Mouse (Mus musculus) liver, adult 2 months (tissue): Measurements from ENCODE around the gene Gm13090. TPM values are rescaled to one million over a fixed set of nuclear protein-coding genes. Genes with fewer than 3 reads are reported as not detected.

Experiments used
- DNase-seq: peaks from one replicate; pipeline ENCODE4 v3.0.0-alpha.2; 2011; ENCODE audit warnings: low read depth, low spot score; ENCODE audit errors: extremely low read depth
- H3K27ac ChIP-seq: fragments of 200-500 bp; replicated peaks from 2 replicates; pipeline ENCODE4 v1.5.1; 2012; ENCODE audit warnings: low read depth, mild to moderate bottlenecking, control low read depth, inconsistent platforms, low read length; ENCODE audit not compliant: insufficient read depth
- H3K27me3 ChIP-seq: fragments of 200-500 bp; 2 replicates; pipeline ENCODE4 v1.6.1; 2012; ENCODE audit warnings: mild to moderate bottlenecking, moderate library complexity, low read length, inconsistent platforms; ENCODE audit not compliant: control insufficient read depth, insufficient read depth
- H3K36me3 ChIP-seq: fragments of 200-500 bp; 2 replicates; pipeline ENCODE4 v1.6.1; 2012; ENCODE audit warnings: low read length, inconsistent platforms; ENCODE audit not compliant: control insufficient read depth, insufficient read depth
- H3K4me1 ChIP-seq: fragments of 200-500 bp; 2 replicates; pipeline ENCODE4 v1.6.1; 2011; ENCODE audit warnings: low read length; ENCODE audit not compliant: control insufficient read depth, insufficient read depth
- H3K4me3 ChIP-seq: fragments of 200-500 bp; 2 replicates; pipeline ENCODE4 v1.5.1; 2011; ENCODE audit warnings: low read depth, mild to moderate bottlenecking, control low read depth, low read length, moderate library complexity; ENCODE audit not compliant: insufficient read depth
- H3K79me2 ChIP-seq: fragments of 200-500 bp; 2 replicates; pipeline ENCODE4 v1.6.1; 2012; ENCODE audit warnings: inconsistent platforms, mild to moderate bottlenecking, low read length, moderate library complexity; ENCODE audit not compliant: control insufficient read depth, insufficient read depth
- H3K9ac ChIP-seq: fragments of 200-500 bp; 2 replicates; pipeline ENCODE4 v1.6.1; 2012; ENCODE audit warnings: low read depth, mild to moderate bottlenecking, control low read depth, inconsistent platforms, low read length
- CTCF ChIP-seq: fragments of 200-500 bp; IDR thresholded peaks from 2 replicates; pipeline ENCODE4 v1.5.1; 2011; ENCODE audit warnings: low read depth, low read length, control low read depth
- POLR2A ChIP-seq: fragments of 200-500 bp; IDR thresholded peaks from 2 replicates; pipeline ENCODE4 v1.6.1; 2011; ENCODE audit warnings: low read length, control low read depth; ENCODE audit not compliant: insufficient read depth; ENCODE audit errors: extremely low read depth
- WGBS: fragments of 180-500 bp; shearing (Covaris S2); methylation state at CpG from one replicate; pipeline ENCODE4 v1.1.7; 2018; 5-methylcytosine and 5-hydroxymethylcytosine counted together
- polyA plus RNA-seq: library from polyadenylated mRNA; depleted of rRNA; stranded (reverse); fragments of >200 nt; gene quantifications from 2 replicates; pipeline ENCODE4 v1.2.3, GENCODE M21; 2012
- total RNA-seq: library from RNA; depleted of rRNA; stranded (reverse); fragments of >200 nt; gene quantifications from 2 replicates; pipeline ENCODE4 v1.2.3, GENCODE M21; 2014

Gene Gm13090
- total and polyA plus RNA-seq, 2 experiments = not detected

DNA sequence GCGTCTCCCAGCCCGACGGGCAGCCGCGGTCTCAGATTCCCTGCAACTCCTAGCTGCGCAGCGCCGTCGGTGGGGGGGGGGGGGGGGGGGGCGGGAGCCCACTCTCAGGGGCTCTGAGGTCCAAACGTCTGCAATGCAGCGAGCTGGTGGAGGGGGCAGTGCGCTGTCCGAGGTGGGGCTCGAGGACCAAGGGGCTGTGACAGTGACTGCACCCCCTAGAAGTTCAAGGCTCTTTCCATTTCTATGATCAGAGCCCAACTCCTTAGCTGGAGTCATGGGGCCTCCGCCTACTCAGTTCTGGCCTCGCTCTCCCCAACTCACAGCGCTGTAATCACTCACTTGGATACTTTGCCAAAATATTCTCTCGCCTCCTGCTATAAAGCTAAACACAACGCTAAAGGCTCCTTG lies 19.5 kb downstream of the Gm13090 start:
- H3K27me3 ChIP-seq = peaks cover 9% of the 10 kb centered on the region
- H3K4me1 ChIP-seq = peaks cover 2% of the 10 kb centered on the region; the same call in 1 of the 2 replicates
- 0 out of 2 replicates have a peak overlapping the region, but pooled peaks have one; percentile 20 for H3K4me3 ChIP-seq
- H3K9ac ChIP-seq = no peak overlapping the region; the same call in 1 of the 2 replicates
- TF ChIP-seq POLR2A (no peak), CTCF (no peak)
- no peak for DNase-seq
- H3K36me3 ChIP-seq = no peaks in the 10 kb centered on the region
- WGBS = 6% methylated on average over 19 of the region's 20 CpGs
- no peaks in the 10 kb centered on the region for H3K79me2 ChIP-seq
- no peak overlapping the region for H3K27ac ChIP-seq

DNA sequence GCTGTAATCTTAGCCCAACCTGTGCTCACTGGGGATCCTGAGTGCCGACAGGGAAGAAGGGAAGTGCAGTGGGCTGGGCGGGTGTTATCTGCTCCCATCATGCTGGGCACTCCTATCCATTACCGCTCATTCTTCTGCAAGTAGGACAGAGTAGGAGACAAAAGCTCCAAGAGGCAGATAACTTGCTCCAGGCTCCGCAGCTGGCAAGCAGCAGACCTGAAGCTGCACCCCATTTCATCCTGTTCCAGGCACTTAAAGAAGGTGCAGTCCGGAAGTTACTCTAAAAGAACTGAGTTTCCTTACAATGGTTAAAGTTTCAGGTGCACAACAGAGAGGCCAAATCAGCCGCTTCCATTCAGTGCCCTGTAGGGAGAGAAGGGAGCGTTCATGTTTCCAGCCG lies 21.9 kb downstream of the Gm13090 start:
- H3K79me2 ChIP-seq = no peaks in the 10 kb centered on the region
- H3K27ac ChIP-seq = no peak overlapping the region
- H3K36me3 ChIP-seq = no peaks in the 10 kb centered on the region
- no peak overlapping the region for H3K4me3 ChIP-seq
- WGBS = 45% methylated on average over 8 of the region's 8 CpGs
- no peak overlapping the region for H3K9ac ChIP-seq
- H3K27me3 ChIP-seq = peaks cover 9% of the 10 kb centered on the region
- no peak for DNase-seq
- H3K4me1 ChIP-seq = peaks cover 2% of the 10 kb centered on the region; the same call in 1 of the 2 replicates
- TF ChIP-seq POLR2A (no peak), CTCF (no peak)

DNA sequence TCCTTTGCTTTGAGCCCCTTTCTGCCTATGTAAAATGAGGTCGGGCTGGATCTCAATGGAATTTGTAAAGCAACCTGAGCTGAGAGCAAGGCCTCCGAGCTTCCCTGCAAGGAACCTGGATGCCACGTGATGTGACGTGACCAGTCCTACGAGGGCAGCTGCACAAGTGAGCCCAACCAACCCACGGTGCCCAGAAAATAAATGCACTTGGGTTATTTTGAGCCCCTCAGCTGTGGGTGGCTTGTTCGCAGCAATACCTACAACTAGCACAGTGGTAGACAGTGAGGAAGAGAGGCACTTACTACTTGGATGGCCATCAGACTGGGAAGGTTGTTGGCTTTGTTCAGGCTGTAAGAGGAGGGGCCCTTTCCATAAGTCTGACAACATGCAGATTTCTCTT lies 25.2 kb downstream of the Gm13090 start:
- Histone ChIP-seq H3K9ac (no peak overlapping the region), H3K27me3 (no peaks in the 10 kb centered on the region; the same call in 1 of the 2 replicates), H3K36me3 (no peaks in the 10 kb centered on the region), H3K27ac (no peak overlapping the region), H3K4me1 (no peaks in the 10 kb centered on the region), H3K79me2 (no peaks in the 10 kb centered on the region), H3K4me3 (no peak overlapping the region)
- WGBS = 85% methylated on average over 7 of the region's 7 CpGs
- no peak for DNase-seq
- TF ChIP-seq CTCF (no peak), POLR2A (no peak)

DNA sequence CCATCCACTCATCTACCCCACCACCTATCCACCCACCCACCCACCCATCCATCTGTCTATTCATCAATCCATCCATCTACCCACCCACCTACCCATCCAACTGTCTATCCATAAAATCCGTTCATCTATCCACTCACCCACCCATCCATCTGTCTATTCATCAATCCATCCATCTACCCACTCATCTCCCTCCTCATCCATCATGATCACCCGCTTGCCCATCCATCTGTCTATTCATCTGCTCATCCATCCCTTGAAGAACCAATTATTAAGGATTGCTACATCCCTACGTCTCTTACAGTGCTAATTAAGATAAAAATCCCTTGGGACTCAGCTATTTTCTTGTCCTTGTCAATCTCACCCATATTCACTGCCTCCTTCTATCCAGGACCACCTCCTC lies 29.5 kb downstream of the Gm13090 start:
- H3K4me3 ChIP-seq = no peak overlapping the region
- no peak overlapping the region for H3K9ac ChIP-seq
- H3K27ac ChIP-seq = no peak overlapping the region
- no peaks in the 10 kb centered on the region for H3K4me1 ChIP-seq
- no peaks in the 10 kb centered on the region; the same call in 1 of the 2 replicates for H3K27me3 ChIP-seq
- H3K79me2 ChIP-seq = no peaks in the 10 kb centered on the region
- TF ChIP-seq POLR2A (no peak), CTCF (no peak)
- DNase-seq = no peak
- 65% methylated on average over 3 of the region's 3 CpGs for WGBS
- no peaks in the 10 kb centered on the region for H3K36me3 ChIP-seq

DNA sequence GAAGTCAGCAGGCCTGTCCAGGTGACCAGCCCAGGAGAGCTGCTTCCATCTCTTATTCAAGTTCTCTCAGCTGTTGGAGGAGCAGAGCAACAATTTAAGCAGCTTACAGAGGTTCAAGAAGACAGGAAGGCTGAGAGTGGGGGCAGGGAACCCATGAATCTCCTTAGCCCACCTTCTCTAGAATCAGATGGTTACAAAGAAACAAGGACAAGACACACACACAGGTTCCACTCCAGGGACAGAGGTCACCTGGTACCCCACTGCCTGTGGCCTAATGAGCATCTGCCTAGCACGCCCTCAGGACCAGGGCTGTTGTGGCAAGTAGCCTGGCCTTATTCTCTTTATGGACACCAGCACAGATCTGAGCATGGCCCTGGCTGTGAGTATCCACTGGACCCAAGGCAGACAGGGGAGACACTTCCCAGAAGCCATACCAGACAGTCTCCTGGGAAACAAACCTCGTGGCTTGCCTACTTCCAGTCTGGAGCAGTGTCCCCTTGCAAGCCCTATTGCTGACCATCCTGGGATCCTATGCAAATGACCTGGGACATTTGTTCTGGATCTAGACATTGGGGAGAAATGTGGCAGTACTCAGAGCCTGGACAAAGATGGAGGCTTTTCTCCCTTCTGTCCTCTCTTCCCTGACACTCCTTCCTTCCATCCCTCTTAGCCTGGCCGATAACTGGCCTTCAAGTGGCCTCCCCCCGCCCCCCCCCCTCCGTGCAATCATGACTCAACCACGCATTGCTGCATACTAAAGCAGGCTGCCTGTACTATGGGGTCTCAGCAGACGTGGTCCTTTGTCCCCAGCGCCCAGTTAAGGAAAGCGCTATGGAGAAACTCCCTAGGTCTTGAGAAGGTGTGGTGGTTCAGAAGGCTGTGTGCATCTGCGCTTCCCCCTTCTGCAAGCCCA lies 38.5 kb downstream of the Gm13090 start:
- H3K4me3 ChIP-seq = no peak overlapping the region
- TF ChIP-seq POLR2A = no peak
- H3K27me3 ChIP-seq = peaks cover 10% of the 10 kb centered on the region
- no peaks in the 10 kb centered on the region for H3K36me3 ChIP-seq
- no peaks in the 10 kb centered on the region for H3K4me1 ChIP-seq
- DNase-seq = no peak
- 15% methylated on average over 10 of the region's 10 CpGs for WGBS
- H3K9ac ChIP-seq = no peak overlapping the region
- no peak overlapping the region for H3K27ac ChIP-seq
- no peaks in the 10 kb centered on the region for H3K79me2 ChIP-seq
